ENCODE assay signal across 16 mouse cellular contexts in the genomic region with DNA sequence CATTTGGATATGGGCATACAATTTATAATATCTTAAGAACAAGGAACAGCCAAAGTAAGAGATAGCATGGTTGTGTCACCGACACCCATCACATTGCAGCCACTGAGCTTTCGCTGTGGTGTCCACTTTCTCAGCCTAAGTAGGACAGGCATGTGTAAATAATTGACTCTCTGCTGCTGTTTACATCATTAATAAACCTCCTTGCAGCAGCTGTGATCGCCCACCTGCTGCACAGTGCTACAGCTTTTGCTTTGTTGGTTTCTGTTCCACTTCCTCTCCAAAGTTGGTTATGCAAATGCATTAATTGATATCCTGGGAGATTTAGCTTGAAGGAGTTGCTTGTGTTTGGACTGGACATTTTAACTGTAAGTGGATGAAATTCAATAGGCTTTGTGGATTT. TPM values are rescaled to one million over a fixed set of nuclear protein-coding genes. Genes with fewer than 3 reads are reported as not detected.
DNase-seq lines count a peak whose midpoint lies in the region; ATAC-seq lines count a peak whose summit lies in the region.
"Had no signal": no experiment of that assay in that cellular context is flagged by ENCODE, and none has a peak within 500 bp of the region (broad histone marks: within the 10 kb centered on the region; RNA-seq: fewer than 3 reads in every experiment).

No protein-coding gene starts in this region.

- no peak overlapping the region for H3K4me2 ChIP-seq in hindbrain, embryonic 11.5 days (replicated peaks; ENCODE audit: low read depth, low read length)
- H3K4me2 ChIP-seq in hindbrain, embryonic 14.5 days (replicated peaks), result no peak overlapping the region
- H3K4me2 ChIP-seq in midbrain, embryonic 13.5 days (replicated peaks), result no peak overlapping the region
- H3K4me2 ChIP-seq in forebrain, embryonic 15.5 days (replicated peaks), result no peak overlapping the region
- H3K4me2 ChIP-seq: liver, embryonic 13.5 days; midbrain, embryonic 12.5 days; neural tube, embryonic 13.5 days had no signal

- H3K9ac ChIP-seq in hindbrain, embryonic 11.5 days (ENCODE audit: low read depth, low read length), result no peak overlapping the region
- H3K9ac ChIP-seq in hindbrain, embryonic 14.5 days, result no peak overlapping the region
- H3K9ac ChIP-seq in midbrain, embryonic 13.5 days (replicated peaks), result no peak overlapping the region
- no peak overlapping the region for H3K9ac ChIP-seq in forebrain, embryonic 15.5 days (replicated peaks)
- H3K9ac ChIP-seq: liver, embryonic 13.5 days; midbrain, embryonic 12.5 days; neural tube, embryonic 13.5 days had no signal

- ATAC-seq in hindbrain, embryonic 11.5 days (ENCODE audit: low FRiP score), result peak; percentile 60; the same call in 1 of the 2 replicates
- no peak for ATAC-seq in hindbrain, embryonic 14.5 days (ENCODE audit: low FRiP score)
- ATAC-seq in midbrain, embryonic 13.5 days, result peak; percentile 51; the same call in 1 of the 2 replicates
- ATAC-seq in forebrain, embryonic 15.5 days (replicated peaks), result peak; percentile 42

- H3K27ac ChIP-seq in hindbrain, embryonic 11.5 days (ENCODE audit: low read depth, low read length), result no peak overlapping the region
- H3K27ac ChIP-seq in hindbrain, embryonic 14.5 days, result no peak overlapping the region
- no peak overlapping the region for H3K27ac ChIP-seq in midbrain, embryonic 13.5 days
- H3K27ac ChIP-seq in midbrain, embryonic 10.5 days (replicated peaks), result no peak overlapping the region
- H3K27ac ChIP-seq in forebrain, embryonic 15.5 days (replicated peaks), result peak overlapping the region; percentile 27; the same call in 1 of the 2 replicates
- H3K27ac ChIP-seq: liver, embryonic 13.5 days; midbrain, embryonic 12.5 days; neural tube, embryonic 13.5 days had no signal

- H3K9me3 ChIP-seq in hindbrain, embryonic 11.5 days (ENCODE audit: control insufficient read depth, low read length), result no peaks in the 10 kb centered on the region
- no peaks in the 10 kb centered on the region for H3K9me3 ChIP-seq in hindbrain, embryonic 14.5 days (ENCODE audit: control insufficient read depth, low read length)
- H3K9me3 ChIP-seq in midbrain, embryonic 13.5 days, result no peaks in the 10 kb centered on the region
- H3K9me3 ChIP-seq in midbrain, embryonic 10.5 days (replicated peaks), result no peaks in the 10 kb centered on the region
- H3K9me3 ChIP-seq in forebrain, embryonic 15.5 days, result no peaks in the 10 kb centered on the region
- H3K9me3 ChIP-seq: G1E; liver, embryonic 13.5 days; midbrain, embryonic 12.5 days; neural tube, embryonic 13.5 days had no signal

- H3K4me1 ChIP-seq in hindbrain, embryonic 11.5 days (replicated peaks; ENCODE audit: control insufficient read depth, insufficient read depth, low read length), result no peaks in the 10 kb centered on the region
- H3K4me1 ChIP-seq in hindbrain, embryonic 14.5 days (replicated peaks; ENCODE audit: control insufficient read depth, insufficient read depth, low read length), result peaks cover 26% of the 10 kb centered on the region
- H3K4me1 ChIP-seq in midbrain, embryonic 13.5 days (replicated peaks), result peaks cover 28% of the 10 kb centered on the region
- peaks cover 5% of the 10 kb centered on the region; the same call in 1 of the 2 replicates for H3K4me1 ChIP-seq in midbrain, embryonic 10.5 days
- peaks cover 33% of the 10 kb centered on the region for H3K4me1 ChIP-seq in forebrain, embryonic 15.5 days
- H3K4me1 ChIP-seq: liver, embryonic 13.5 days had no signal

- no peaks in the 10 kb centered on the region for H3K36me3 ChIP-seq in hindbrain, embryonic 11.5 days (ENCODE audit: control insufficient read depth, insufficient read depth, low read length)
- no peaks in the 10 kb centered on the region for H3K36me3 ChIP-seq in hindbrain, embryonic 14.5 days (replicated peaks; ENCODE audit: control insufficient read depth, insufficient read depth)
- no peaks in the 10 kb centered on the region for H3K36me3 ChIP-seq in midbrain, embryonic 13.5 days
- H3K36me3 ChIP-seq in midbrain, embryonic 10.5 days, result no peaks in the 10 kb centered on the region
- no peaks in the 10 kb centered on the region for H3K36me3 ChIP-seq in forebrain, embryonic 15.5 days
- H3K36me3 ChIP-seq: G1E; liver, embryonic 13.5 days; midbrain, embryonic 12.5 days; neural tube, embryonic 13.5 days had no signal

- H3K27me3 ChIP-seq in hindbrain, embryonic 11.5 days (ENCODE audit: control insufficient read depth, insufficient read depth, low read length), result no peaks in the 10 kb centered on the region
- no peaks in the 10 kb centered on the region for H3K27me3 ChIP-seq in hindbrain, embryonic 14.5 days (ENCODE audit: control insufficient read depth, insufficient read depth, low read length)
- no peaks in the 10 kb centered on the region for H3K27me3 ChIP-seq in midbrain, embryonic 13.5 days
- H3K27me3 ChIP-seq in midbrain, embryonic 10.5 days (ENCODE audit: low read depth, poor library complexity, severe bottlenecking), result no peaks in the 10 kb centered on the region
- no peaks in the 10 kb centered on the region for H3K27me3 ChIP-seq in forebrain, embryonic 15.5 days
- H3K27me3 ChIP-seq: liver, embryonic 13.5 days; midbrain, embryonic 12.5 days; neural tube, embryonic 13.5 days had no signal

- no peak for DNase-seq in hindbrain, embryonic 11.5 days (ENCODE audit: low spot score)
- DNase-seq in hindbrain, embryonic 14.5 days (ENCODE audit: low spot score), result no peak
- DNase-seq in midbrain, embryonic 10.5 days (ENCODE audit: low spot score), result no peak
- peak; percentile 71 for DNase-seq in retina, embryonic 14.5 days (ENCODE audit: low spot score)
- DNase-seq in right cerebral cortex, postnatal 4 days, result no peak
- DNase-seq in ovary, postnatal 14 days (ENCODE audit: low spot score), result no peak
- DNase-seq: adrenal gland, postnatal 14 days; heart, postnatal 36 days; kidney, adult 2 months; liver, embryonic 13.5 days; lung, postnatal 10 days had no signal

- H3K4me3 ChIP-seq in hindbrain, embryonic 11.5 days (ENCODE audit: low read depth, low read length), result no peak overlapping the region
- no peak overlapping the region for H3K4me3 ChIP-seq in hindbrain, embryonic 14.5 days (replicated peaks; ENCODE audit: low read length)
- no peak overlapping the region for H3K4me3 ChIP-seq in midbrain, embryonic 13.5 days (replicated peaks)
- no peak overlapping the region for H3K4me3 ChIP-seq in midbrain, embryonic 10.5 days
- no peak overlapping the region for H3K4me3 ChIP-seq in forebrain, embryonic 15.5 days
- H3K4me3 ChIP-seq: liver, embryonic 13.5 days; midbrain, embryonic 12.5 days; neural tube, embryonic 13.5 days had no signal

- WGBS in hindbrain, embryonic 11.5 days, result 67% methylated on average over 3 of the region's 3 CpGs
- 49% methylated on average over 3 of the region's 3 CpGs for WGBS in hindbrain, embryonic 14.5 days
- WGBS in midbrain, embryonic 13.5 days, result 60% methylated on average over 3 of the region's 3 CpGs
- WGBS in midbrain, embryonic 10.5 days, result 83% methylated on average over 3 of the region's 3 CpGs
- 11% methylated on average over 3 of the region's 3 CpGs for WGBS in forebrain, embryonic 15.5 days

RNA-seq across cellular contexts. Expression of gene Map2, which starts 53.1 kb away (rescaled TPM):
- 198 and 228 TPM in 2 replicates for polyA plus RNA-seq in hindbrain, embryonic 11.5 days (2014; fragmentation: Nextera tagmentation; extraction: Ambion mirVana)
- 413 and 417 TPM in 2 replicates for polyA plus RNA-seq in hindbrain, embryonic 14.5 days (2014; fragmentation: Nextera tagmentation; extraction: Ambion mirVana)
- 446 and 458 TPM in 2 replicates for polyA plus RNA-seq in midbrain, embryonic 13.5 days (2015; fragmentation: Nextera tagmentation; extraction: Ambion mirVana)
- 76.0 and 147 TPM in 2 replicates for polyA plus RNA-seq in midbrain, embryonic 10.5 days (2016; fragmentation: Nextera tagmentation; extraction: Ambion mirVana)
- polyA plus RNA-seq in forebrain, embryonic 15.5 days (2015; fragmentation: Nextera tagmentation; extraction: Ambion mirVana), result 438 and 448 TPM in 2 replicates
- polyA plus RNA-seq: G1E had no signal
